Mouse (Mus musculus) frontal cortex, adult 2 months (tissue): ENCODE data around the gene Dffb. TPM values are rescaled to one million over a fixed set of nuclear protein-coding genes. Genes with fewer than 3 reads are reported as not detected.

Experiments
- DNase-seq, 2 experiments: peaks; one replicate each; pipeline ENCODE4 v3.0.0; 2022; ENCODE audit warnings: low spot score in 1 of 2; ENCODE audit errors: extremely low spot score in 1 of 2
- polyA plus RNA-seq: library from polyadenylated mRNA; depleted of rRNA; stranded (reverse); fragments of >200 nt; gene quantifications from 2 replicates; pipeline ENCODE4 v1.2.3, GENCODE M21; 2012; rRNA removed

Dffb gene
- 22.9 and 25.2 TPM in 2 replicates for polyA plus RNA-seq

DNA sequence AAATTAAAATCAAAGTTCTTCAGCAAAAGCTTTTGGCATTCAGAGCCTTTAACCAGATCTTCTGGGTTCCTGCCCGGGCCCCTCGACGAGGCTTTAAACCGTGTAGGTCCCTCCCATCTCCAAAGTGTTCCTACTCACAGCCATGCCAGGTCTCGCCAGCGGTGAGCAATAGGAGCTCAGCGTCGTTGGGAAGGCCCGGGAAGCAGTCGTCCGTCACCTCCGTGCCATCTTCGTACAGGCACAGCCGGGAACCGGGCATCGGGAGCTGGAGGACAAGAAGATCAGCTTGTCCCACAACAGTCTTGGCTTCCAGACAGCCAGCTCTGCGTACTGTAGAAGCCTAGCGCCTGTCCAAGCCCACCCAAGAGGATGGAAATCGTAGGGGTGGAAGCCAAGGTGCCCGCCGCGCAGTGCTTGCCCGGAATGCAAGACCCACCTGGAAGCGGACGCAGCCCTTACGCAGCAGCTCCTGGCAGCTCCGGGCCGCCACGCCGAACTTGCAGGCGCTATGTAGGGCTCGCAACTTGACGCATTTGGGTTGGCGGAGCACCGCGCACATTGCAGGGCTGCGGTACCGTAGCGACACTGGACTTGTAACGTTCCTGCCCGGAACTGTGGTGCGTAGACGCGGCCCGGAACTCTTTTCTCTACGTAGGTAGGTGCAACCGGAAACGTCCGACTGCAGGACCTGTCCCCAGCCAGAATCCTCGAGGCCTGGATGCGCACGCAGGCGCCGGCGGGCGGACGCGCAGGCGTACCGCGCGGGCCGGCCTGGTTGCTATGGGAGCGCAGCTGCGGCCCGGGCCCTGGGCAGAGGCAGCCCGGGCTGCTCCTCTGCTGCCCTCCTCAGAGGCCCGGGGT lies at the start of gene Dffb, which contains the start of gene Cep104:
Gene Dffb (minus strand): TSS at position 696 of the 861 bp plus-strand sequence.
Gene Cep104 (plus strand): TSS at position 764 of the 861 bp plus-strand sequence.
- peak; percentile 86 to 97 for DNase-seq

DNA sequence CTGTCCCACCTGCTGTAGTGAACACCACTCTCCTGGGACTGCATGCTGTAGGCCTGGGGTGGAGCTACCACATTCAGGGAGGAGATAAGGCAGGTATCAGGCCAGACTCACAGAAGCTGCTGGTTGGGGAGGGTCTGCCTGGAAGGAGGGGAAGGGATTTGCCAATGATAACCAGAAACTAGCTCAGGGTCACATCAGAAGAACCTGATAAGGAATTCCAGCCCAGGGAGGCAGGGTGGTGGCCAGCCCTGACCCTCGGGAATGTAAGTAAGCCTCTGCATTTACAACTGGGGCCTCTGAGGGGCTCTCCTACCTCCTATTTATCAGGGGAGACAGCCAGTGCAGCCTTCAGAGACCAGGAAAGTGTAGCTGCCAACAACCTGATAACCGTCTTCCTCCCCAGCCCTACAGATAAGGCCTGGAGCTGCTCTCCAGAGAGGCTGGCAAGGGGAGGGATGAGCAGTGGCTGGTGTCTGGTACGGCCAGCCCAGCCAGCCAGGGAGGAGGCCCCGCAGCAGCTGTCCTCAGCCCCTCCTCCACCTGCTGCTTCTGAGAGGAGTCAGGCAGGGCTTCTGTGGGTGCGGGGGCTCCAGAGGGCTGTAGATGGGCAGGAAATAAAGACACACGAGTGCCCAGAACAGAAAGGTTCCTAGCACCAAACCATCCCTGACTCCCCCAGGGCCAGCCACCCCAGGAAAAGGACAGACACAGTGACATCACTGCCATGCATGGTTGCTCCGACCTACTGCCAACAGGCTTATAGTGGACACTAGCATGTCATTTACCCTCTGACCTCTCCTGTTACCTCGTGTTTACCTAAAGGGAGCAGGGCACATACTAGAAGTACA lies 49.1 kb upstream of the Dffb start:
- no peak for DNase-seq

DNA sequence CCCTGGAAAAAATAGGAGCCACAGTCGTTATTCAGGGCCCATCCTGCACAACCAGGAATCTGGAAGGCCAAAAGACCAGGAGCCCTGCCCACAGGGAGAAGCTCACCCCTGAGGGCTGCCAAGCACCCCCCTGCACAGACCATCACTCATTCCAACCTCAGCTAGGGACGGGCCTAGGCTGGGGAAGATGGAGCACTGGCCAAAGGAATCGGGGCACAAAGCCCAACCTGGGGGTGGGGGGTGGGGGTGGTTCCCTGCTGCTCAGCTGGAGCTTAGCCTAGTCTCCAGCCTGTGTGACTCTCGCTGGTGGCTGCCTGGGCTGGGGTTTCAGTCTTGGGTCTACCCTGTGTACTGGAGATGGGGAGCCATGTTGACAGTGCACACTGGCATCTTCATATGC lies 47.9 kb upstream of the Dffb start:
- DNase-seq = no peak

DNA sequence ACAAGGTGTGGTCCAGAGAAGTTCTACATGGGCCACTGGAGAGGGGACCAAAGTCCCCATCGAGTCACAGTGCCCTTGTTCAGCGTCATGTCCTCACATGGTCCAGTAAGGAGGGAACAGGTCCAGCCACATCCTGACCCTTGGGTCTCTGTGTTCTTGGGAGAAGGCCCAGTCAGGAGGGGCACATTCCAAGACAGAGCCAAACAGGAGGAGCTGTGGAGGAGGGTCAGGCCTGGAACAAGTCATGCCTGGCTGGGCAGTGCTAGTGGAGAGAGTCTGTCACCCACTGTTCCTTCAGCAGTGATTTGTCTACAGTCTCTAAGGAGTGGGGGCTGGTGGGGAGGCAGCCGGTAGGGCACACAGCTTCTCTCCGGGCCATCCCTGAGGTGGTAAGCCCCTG lies 47.5 kb upstream of the Dffb start:
- DNase-seq = no peak

DNA sequence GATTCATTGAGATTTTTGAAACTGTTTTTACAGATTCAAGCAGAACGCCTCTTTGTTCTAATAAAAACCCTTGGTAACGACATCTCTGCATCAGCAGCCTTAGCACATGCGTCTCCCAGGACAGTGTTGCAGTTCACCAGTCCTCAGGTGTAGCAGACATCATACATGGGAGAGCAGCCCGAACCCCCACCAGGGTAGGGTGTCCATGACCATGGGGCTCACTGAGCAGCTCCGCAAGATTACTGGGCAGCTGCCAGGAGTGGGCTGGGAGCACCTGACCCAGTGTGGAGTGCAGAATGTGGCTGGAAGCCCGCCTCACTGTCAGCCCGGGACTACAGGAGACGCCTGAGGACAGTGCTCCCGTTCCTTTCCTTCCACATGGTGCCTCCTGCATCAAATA lies 46.5 kb upstream of the Dffb start:
- no peak for DNase-seq

DNA sequence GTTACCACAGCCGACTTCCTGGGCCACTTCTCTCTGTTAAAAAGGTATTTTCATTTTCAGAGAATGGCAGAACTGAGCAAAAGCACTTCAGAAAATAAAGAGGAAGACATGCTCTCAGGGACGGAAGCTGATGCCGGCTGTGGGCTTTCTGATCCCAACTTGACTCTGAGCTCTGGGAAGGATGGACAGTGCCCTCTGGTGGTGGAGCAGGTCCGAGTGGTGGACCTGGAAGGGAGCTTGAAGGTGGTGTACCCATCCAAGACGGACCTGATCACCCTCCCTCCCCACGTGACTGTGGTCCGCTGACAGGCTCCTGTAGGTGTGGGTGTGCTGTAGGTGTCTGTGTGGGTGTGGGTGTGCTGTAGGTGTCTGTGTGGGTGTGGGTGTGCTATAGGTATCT lies 44.6 kb upstream of the Dffb start:
- DNase-seq = no peak

DNA sequence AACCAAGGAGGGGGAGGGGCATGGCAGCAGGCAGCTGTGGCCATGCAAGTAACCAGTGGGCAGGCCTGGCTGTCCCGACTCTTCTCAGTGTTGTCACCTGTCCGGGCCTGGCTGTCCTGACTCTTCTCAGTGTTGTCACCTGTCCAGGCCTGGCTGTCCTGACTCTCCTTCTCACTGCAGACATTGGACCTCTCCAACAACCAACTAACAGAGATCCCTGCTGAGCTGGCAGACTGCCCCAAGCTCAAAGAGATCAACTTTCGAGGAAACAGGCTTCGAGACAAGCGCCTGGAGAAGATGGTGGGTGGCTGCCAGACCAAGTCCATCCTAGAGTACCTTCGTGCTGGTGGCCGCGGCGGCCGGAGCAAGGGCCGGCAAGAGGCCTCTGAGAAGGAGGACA lies 40.5 kb upstream of the Dffb start:
- DNase-seq = no peak

DNA sequence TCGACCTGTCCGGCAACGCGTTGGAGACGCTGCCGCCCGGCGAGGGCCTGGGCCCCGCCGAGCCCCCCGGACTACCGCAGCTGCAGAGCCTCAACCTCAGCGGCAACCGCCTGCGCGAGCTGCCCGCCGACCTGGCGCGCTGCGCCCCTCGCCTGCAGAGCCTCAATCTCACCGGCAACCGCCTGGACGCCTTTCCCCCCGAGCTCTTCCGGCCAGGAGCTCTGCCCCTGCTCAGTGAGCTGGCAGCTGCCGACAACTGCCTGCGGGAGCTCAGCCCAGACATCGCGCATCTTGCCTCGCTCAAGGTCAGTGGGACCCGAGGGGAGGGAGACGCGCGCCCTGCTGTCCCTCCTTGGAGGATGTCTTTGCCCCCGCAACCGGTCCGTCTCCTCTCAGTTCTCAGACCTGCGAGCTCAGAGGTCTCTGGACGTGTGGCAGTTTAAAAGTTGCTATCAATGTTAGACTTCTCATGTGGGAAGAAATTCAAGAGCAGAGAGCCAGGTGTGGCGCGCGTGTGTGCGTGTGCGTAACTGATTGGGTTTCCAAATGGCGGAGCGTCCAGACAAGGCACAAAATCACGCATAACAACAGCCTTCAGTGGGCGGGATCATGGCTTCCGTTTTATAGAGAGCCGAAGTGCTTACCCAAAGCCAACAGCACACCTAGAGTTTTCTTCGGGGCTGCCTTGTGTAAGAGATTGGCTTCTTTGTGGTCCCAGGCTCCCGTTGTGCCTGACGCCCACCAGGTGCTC lies 37.4 kb upstream of the Dffb start:
- no peak for DNase-seq

DNA sequence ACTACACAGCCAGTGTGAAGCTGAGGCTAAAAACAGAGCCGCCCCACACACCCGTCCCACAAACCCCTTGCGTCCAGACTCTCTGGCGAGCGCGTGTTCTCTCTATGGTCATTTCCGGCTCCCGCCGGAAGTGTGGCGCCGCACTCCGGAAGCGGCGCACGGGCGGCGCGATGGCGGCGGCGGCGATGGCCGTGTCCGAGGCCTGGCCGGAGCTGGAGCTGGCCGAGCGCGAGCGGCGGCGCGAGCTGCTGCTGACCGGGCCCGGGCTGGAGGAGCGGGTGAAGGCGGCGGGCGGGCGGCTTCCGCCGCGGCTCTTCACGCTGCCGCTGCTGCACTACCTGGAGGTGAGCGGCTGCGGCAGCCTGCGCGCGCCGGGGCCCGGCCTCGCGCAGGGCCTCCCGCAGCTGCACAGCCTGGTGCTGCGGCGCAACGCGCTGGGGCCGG lies 36.7 kb upstream of the Dffb start, which contains the start of gene Lrrc47:
Gene Lrrc47 (plus strand): TSS at position 86 of the 444 bp plus-strand sequence.
- DNase-seq = peak; percentile 49 to 88

DNA sequence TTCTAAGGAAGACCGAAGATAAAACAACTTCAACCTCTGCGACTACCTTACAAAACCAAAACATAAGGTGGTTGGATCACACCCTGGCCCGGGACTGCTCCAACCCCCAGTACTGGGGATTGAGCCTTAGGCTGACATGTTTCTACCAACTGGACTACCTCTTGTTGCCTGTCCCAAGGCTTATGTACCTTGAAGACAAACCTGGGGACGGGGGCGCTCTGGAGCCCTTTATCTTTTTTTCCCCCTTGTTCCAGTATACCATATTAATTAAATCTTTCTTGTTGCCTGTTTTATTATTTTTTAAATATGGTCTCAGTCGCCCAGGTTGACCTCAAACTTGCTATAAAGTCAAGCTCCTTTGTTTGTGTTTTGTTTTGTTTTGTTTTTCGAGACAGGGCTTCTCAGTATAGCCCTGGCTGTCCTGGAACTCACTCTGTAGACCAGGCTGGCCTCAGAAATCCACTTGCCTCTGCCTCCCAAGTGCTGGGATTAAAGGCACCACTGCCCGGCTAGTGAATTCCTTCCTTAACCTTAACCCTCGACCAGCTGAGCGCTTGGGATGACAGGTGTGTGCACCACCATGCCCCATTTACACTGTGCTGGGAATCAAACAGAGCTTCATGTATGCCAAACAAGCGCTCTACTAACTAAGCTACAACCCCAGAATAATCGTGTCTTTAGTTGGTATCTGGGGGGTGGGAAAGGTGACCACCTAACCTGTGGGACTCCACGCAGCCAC lies 36.1 kb upstream of the Dffb start:
- DNase-seq = no peak

DNA sequence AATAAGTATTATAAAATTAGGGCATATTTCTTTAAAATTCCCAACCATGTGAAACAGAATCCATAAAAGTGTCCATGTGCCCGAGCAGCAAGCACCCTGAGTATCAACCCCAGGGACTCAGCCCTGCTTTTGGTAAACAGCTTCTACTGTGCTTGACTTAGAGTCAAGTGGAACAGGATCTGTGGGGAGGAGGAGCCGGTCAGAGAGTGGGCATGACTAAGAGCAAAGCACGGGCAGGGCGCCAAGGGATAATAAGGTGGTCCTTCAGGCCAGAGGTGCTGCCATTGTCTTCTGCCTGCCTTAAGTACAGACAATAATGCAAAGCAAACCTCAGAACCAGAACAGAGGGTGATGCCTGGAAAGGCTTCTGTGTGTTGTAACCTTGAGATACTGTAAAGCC lies 32.8 kb upstream of the Dffb start:
- no peak for DNase-seq

DNA sequence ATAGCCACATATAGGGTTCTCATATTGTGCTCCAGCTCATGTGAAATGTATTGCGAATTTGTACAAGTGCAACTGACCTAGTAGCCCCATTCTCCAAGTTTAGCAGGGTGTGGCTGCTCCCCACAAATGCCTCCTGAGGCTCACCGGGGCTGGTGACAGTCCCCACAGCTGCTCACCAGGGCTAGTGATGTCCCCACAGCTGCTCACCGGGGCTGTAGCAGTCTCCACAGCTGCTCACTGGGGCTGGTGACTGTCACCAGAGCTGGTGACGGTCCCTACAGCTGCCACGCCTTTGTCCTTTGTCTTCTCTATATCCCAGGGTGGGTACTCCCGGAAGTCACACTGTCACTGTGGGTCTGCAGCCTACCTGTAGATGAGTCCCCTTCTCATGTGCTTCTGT lies 31.3 kb upstream of the Dffb start:
- no peak for DNase-seq

DNA sequence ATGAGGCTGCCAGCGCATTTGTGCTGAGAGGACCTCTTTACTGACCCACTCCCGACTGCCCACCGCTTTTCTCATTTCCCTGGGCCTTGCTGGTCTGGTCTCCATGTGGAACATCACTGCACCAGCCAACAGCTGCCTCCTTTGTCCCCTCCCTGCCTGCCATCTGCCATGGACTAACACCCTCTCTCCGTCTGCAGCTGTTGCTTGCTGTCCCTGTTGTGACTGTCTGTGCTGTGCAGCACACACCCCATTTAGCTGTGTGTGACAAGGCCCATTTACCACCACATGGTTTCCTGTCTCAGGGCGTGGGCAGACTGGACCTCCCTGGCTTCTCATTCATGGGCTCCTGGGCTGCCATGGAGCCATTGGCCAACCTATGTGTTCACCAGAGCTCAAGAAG lies 30.6 kb upstream of the Dffb start:
- DNase-seq = no peak

DNA sequence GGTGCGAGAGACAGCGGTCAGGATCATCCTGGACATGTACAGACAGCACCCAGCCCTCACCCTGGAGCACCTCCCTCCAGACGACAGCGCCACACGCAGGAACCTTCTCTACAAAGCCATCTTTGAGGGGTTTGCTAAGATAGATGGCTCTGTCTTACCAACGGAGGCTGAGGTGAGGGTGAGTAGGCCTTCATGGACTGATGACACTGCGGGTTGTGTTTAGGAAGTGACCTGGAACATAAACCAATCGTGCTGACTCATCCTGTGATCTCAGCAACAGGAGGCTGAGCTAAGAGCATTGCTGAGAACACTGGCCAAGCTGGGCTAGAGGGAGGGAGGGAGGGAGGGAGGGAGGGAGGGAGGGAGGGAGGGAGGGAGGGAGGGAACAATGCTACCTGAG lies 18.6 kb upstream of the Dffb start:
- no peak for DNase-seq

DNA sequence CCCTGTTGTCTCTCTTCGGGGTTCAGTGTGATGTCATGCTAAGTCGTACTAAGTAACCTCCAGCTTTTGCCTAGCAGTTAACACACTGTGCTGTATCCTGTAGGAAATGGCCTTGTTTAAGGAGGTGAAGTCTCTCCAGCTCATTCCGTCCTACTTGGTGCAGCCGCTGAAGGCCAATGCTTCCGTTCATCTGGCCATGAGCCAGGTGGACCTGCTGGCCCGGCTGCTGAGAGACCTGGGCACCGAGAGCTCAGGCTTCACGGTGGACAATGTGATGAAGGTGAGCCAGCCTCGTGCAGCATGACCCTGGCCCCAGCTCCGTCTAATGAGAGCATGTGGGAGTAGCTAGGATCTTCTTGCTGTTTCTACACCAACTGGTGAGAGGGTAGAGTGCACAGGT lies 17.8 kb upstream of the Dffb start:
- DNase-seq = no peak

DNA sequence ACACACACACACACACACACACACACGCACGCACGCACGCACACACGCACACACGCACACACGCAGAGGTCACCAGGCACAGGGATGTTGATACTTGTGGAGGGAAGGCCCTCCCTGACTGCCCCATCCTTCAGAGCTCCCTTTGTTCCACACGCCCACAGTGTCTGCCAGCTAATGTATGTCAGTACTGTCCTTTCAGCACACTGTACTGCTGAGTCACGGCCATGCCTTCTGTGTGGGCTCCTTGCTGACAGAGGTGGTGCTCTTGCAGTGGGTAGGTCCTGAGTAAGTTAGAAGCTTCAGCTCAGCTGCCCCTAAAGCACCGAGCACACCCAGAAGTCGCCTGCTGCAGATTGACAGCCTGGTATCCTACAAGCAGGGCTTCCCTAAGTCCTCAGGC lies 5.5 kb upstream of the Dffb start:
- DNase-seq = peak in 1 of 2 experiments; percentile 37

DNA sequence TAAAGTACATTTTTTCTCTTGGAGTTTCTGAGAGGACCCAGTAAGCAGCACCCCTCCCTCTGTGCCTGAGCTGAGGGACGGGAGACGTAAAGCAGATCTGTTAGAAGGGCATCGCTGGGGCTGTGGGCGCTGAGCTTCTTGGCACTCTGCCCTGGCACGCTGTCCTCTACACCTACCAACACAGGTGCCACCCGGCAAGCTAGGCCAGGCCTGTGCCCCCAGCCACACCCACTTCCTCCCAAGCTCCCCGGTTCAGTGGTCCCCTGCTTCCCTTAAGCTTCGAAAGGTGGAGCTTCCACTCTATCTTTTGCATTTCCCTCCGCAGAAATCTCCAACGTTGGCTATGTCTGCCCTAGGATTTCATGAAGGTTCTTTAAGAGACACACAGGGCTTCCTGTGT lies 4.3 kb upstream of the Dffb start:
- no peak for DNase-seq

DNA sequence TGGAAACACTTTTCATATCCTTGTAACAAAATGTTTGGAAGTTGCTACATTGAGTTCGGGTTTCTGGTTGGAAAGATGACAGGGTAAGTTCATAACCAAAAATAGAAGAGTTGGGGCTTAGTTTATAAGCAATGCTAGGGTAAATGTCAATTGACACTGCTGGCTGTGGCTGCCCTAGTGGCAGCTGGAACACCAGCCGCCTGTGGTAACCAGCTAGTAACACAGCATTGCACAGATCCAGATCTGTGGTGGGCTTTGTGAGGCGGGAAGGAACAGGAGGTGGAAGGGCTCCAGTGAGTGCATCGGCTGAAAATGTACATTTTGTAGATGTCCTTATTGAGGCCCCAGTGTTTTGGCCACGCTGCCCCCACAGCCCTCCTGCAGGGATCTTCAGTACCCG lies 842 bp upstream of the Dffb start:
- DNase-seq = no peak

DNA sequence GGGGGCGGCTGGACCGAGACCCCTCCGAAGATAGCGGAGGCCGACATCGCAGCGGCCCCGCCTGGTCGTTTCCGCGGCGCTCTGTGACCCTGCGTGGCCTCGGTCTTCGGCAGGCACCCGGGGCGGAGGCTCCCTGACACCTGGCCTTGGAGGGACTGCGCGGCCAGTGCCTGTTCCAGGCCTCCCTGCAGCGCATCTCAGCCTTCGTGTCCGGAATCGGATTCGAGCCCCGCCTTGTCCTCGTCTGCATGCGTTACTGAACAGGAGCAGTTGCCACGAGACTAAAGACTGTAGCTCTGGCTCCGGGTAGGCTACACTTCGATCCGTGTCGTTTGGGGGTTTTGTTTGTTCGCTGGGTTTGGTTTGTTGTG lies 351 bp upstream of the Dffb start:
- DNase-seq = no peak

DNA sequence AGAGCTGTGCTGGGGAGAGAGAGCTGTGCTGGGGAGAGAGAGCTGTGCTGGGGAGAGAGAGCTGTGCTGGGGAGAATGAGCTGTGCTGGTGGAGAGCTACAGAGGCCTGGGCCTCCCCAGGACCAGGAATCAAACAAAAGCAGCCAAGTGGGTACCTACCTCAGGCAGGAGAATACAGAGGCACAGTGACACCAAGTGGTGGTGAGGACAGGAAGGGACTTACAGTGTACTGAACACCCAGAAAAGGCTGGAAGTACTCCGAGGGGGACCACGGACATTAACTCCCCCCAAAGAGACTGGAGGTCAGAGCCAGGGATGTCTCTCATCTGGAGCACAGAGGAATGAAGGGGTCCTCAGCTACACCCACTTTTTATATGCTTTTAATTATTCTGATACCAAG lies 6.9 kb downstream of the Dffb start:
- DNase-seq = no peak
